Mouse (Mus musculus) neural tube, embryonic 15.5 days (tissue): ENCODE measurements at regions not wholly inside any gene's neighbourhood (a gene's known extent, or its start where the extent isn't known, plus 50 kb on each side); places are given as distances from the start of the nearest gene placed in this dataset.

Experiments
- ATAC-seq: fragments of 200-750 bp; cut with Nextera tagmentation; 2 replicates; pipeline ENCODE4 v1.8.0; 2017; ENCODE audit warnings: mild to moderate bottlenecking, moderate TSS enrichment, moderate library complexity; ENCODE audit not compliant: low FRiP score
- H3K27ac ChIP-seq: fragments of 300-500 bp; sonication (generic); replicated peaks from 2 replicates; pipeline ENCODE4 v1.5.1; 2015; ENCODE audit warnings: mild to moderate bottlenecking, inconsistent platforms
- H3K27me3 ChIP-seq: fragments of 300-500 bp; sonication (generic); replicated peaks from 2 replicates; pipeline ENCODE4 v1.6.1; 2015; ENCODE audit warnings: inconsistent platforms
- H3K36me3 ChIP-seq: fragments of 300-500 bp; sonication (generic); 2 replicates; pipeline ENCODE4 v1.6.1; 2015; ENCODE audit warnings: inconsistent platforms
- H3K4me1 ChIP-seq: fragments of 300-500 bp; sonication (generic); 2 replicates; pipeline ENCODE4 v1.6.1; 2015; ENCODE audit warnings: inconsistent platforms
- H3K4me2 ChIP-seq: fragments of 300-500 bp; sonication (generic); 2 replicates; pipeline ENCODE4 v1.6.1; 2015; ENCODE audit warnings: inconsistent platforms, mild to moderate bottlenecking, moderate library complexity
- H3K4me3 ChIP-seq: fragments of 300-500 bp; sonication (generic); replicated peaks from 2 replicates; pipeline ENCODE4 v1.5.1; 2015; ENCODE audit warnings: mild to moderate bottlenecking, inconsistent platforms
- H3K9ac ChIP-seq: fragments of 300-500 bp; sonication (generic); replicated peaks from 2 replicates; pipeline ENCODE4 v1.6.1; 2015; ENCODE audit warnings: mild to moderate bottlenecking, inconsistent platforms
- H3K9me3 ChIP-seq: fragments of 300-500 bp; sonication (generic); replicated peaks from 2 replicates; pipeline ENCODE4 v1.6.1; 2016; ENCODE audit warnings: inconsistent platforms
- WGBS: fragments of 180-500 bp; shearing (Covaris S2); methylation state at CpG from one replicate; pipeline ENCODE4 v1.1.7; 2015; ENCODE audit warnings: mixed read lengths; 5-methylcytosine and 5-hydroxymethylcytosine counted together

DNA sequence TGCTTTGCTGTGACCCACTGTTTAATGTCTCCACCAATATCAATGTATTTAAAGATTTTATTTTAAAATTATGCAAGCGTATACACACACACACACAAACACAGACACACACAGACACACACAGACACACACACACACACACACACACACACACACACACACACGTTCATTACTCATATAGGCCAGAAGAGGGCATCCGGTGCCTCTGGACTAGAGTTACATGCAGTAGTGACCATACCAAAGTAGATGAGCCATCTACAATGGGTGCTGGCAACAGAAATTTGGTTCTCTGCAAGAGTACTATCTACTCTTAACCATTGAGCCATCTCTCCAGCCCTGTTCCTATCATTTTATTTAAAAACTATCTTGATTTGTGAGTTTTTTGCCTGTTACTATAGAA is 130.2 kb upstream of the Fstl4 start:
- Histone ChIP-seq H3K9me3 (0 out of 2 replicates have a peak, but pooled peaks cover 3% of the 10 kb centered on the region), H3K4me2 (no peak overlapping the region), H3K36me3 (no peaks in the 10 kb centered on the region), H3K4me1 (peaks cover 26% of the 10 kb centered on the region), H3K4me3 (no peak overlapping the region), H3K9ac (no peak overlapping the region), H3K27ac (no peak overlapping the region), H3K27me3 (peaks cover 3% of the 10 kb centered on the region; the same call in 1 of the 2 replicates)
- no peak for ATAC-seq
- WGBS: 68% methylated on average over 3 of the region's 3 CpGs

- no peak overlapping the region for H3K27ac ChIP-seq
Observed at GRCm38 (mm10) chr11:52635716-52636389, 128.6 kb upstream of the Fstl4 start.

GRCm38 (mm10) chr11:52638939-52639338 is 125.5 kb upstream of the Fstl4 start:
- ATAC-seq: no peak
- no peak overlapping the region for H3K9ac ChIP-seq
- H3K27me3 ChIP-seq: peaks cover 12% of the 10 kb centered on the region
- H3K4me3 ChIP-seq: no peak overlapping the region
- H3K27ac ChIP-seq: no peak overlapping the region
- 100% methylated on average over 1 of the region's 1 CpGs for WGBS
- no peak overlapping the region for H3K4me2 ChIP-seq
- H3K4me1 ChIP-seq: peaks cover 30% of the 10 kb centered on the region
- H3K9me3 ChIP-seq: no peaks in the 10 kb centered on the region
- H3K36me3 ChIP-seq: no peaks in the 10 kb centered on the region

More at GRCm38 (mm10) chr11:52635716-52636389, 128.6 kb upstream of the Fstl4 start:
- peak; percentile 47; the same call in 1 of the 2 replicates for ATAC-seq
- Histone ChIP-seq H3K4me1 (peaks cover 26% of the 10 kb centered on the region), H3K9me3 (no peaks in the 10 kb centered on the region), H3K9ac (no peak overlapping the region), H3K27me3 (peaks cover 8% of the 10 kb centered on the region; the same call in 1 of the 2 replicates), H3K4me2 (no peak overlapping the region), H3K4me3 (no peak overlapping the region), H3K36me3 (no peaks in the 10 kb centered on the region)
- 41% methylated on average over 13 of the region's 13 CpGs for WGBS

- Histone ChIP-seq H3K9ac (no peak overlapping the region), H3K4me3 (no peak overlapping the region), H3K27me3 (peaks cover 12% of the 10 kb centered on the region), H3K36me3 (no peaks in the 10 kb centered on the region), H3K9me3 (no peaks in the 10 kb centered on the region), H3K27ac (no peak overlapping the region), H3K4me1 (peaks cover 22% of the 10 kb centered on the region), H3K4me2 (no peak overlapping the region)
- WGBS: 13% methylated on average over 14 of the region's 14 CpGs
- ATAC-seq: no peak
Observed at GRCm38 (mm10) chr11:52641725-52642338, 122.6 kb upstream of the Fstl4 start.

GRCm38 (mm10) chr11:52644081-52644768 is 120.2 kb upstream of the Fstl4 start:
- Histone ChIP-seq H3K4me3 (no peak overlapping the region), H3K9ac (no peak overlapping the region), H3K27me3 (peaks cover 14% of the 10 kb centered on the region), H3K27ac (no peak overlapping the region), H3K36me3 (no peaks in the 10 kb centered on the region), H3K4me1 (peaks cover 23% of the 10 kb centered on the region), H3K9me3 (no peaks in the 10 kb centered on the region), H3K4me2 (no peak overlapping the region)
- 27% methylated on average over 6 of the region's 6 CpGs for WGBS
- ATAC-seq: no peak

DNA sequence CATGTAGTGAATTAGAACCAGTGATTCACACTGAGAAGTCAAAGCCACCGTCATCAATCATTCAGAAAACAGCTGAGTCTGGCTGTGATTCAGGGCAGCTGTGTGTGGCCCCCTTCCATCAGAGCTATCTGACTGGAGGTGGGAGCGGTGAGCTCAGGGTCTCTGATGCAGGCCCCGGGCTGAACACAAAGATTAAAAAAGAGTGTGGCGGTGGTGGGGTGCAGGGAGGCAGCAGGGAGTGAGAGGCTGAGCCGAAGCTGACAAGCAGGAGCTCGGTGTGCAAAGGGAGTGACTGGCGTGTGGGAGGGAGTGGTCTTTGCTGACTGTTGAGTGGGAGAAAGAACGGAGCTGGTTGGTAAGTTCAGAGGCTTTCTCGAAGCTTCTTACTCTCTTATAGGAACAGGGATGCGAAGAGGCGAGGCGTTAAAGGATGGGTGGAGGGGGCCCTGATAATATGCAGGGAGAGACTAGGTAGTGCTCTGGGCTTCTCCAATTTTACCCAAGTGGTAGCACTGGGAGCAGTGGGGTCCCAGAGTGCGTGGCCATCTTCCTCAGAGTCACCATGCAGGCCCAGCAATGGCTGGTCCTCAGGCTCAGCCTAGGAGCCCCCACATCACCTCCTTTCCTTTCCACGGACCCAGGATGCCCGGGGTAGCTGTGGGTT is 116.1 kb upstream of the Fstl4 start:
- 43% methylated on average over 15 of the region's 15 CpGs for WGBS
- no peak overlapping the region for H3K4me3 ChIP-seq

GRCm38 (mm10) chr11:52648849-52649400 is 115.5 kb upstream of the Fstl4 start:
- ATAC-seq: no peak

More for the DNA sequence above, 116.1 kb upstream of the Fstl4 start:
- Histone ChIP-seq H3K4me2 (no peak overlapping the region), H3K36me3 (no peaks in the 10 kb centered on the region), H3K4me1 (peaks cover 17% of the 10 kb centered on the region), H3K27me3 (peaks cover 8% of the 10 kb centered on the region), H3K9ac (no peak overlapping the region), H3K27ac (no peak overlapping the region), H3K9me3 (no peaks in the 10 kb centered on the region)
- ATAC-seq: no peak

GRCm38 (mm10) chr11:52654640-52655039 is 109.8 kb upstream of the Fstl4 start:
- H3K9me3 ChIP-seq: no peaks in the 10 kb centered on the region
- WGBS: 78% methylated on average over 7 of the region's 7 CpGs
- no peaks in the 10 kb centered on the region for H3K36me3 ChIP-seq
- H3K4me2 ChIP-seq: no peak overlapping the region
- no peaks in the 10 kb centered on the region for H3K4me1 ChIP-seq
- H3K27me3 ChIP-seq: no peaks in the 10 kb centered on the region
- ATAC-seq: no peak
- no peak overlapping the region for H3K27ac ChIP-seq
- no peak overlapping the region for H3K4me3 ChIP-seq
- no peak overlapping the region for H3K9ac ChIP-seq

More at GRCm38 (mm10) chr11:52648849-52649400, 115.5 kb upstream of the Fstl4 start:
- Histone ChIP-seq H3K27ac (no peak overlapping the region), H3K36me3 (no peaks in the 10 kb centered on the region), H3K4me1 (peaks cover 16% of the 10 kb centered on the region), H3K4me3 (no peak overlapping the region), H3K9ac (no peak overlapping the region), H3K27me3 (0 out of 2 replicates have a peak, but pooled peaks cover 2% of the 10 kb centered on the region), H3K4me2 (no peak overlapping the region), H3K9me3 (no peaks in the 10 kb centered on the region)
- WGBS: 74% methylated on average over 8 of the region's 8 CpGs

GRCm38 (mm10) chr11:52655720-52656474 is 108.5 kb upstream of the Fstl4 start:
- no peaks in the 10 kb centered on the region for H3K9me3 ChIP-seq
- no peak overlapping the region for H3K9ac ChIP-seq
- no peaks in the 10 kb centered on the region for H3K27me3 ChIP-seq
- no peak overlapping the region for H3K4me3 ChIP-seq
- no peaks in the 10 kb centered on the region; the same call in 1 of the 2 replicates for H3K4me1 ChIP-seq
- no peaks in the 10 kb centered on the region for H3K36me3 ChIP-seq
- ATAC-seq: no peak
- H3K4me2 ChIP-seq: no peak overlapping the region
- WGBS: 76% methylated on average over 2 of the region's 2 CpGs
- no peak overlapping the region for H3K27ac ChIP-seq

GRCm38 (mm10) chr11:52661234-52661633 is 103.2 kb upstream of the Fstl4 start:
- H3K9ac ChIP-seq: no peak overlapping the region
- H3K4me2 ChIP-seq: no peak overlapping the region
- peaks cover 13% of the 10 kb centered on the region for H3K4me1 ChIP-seq
- H3K9me3 ChIP-seq: no peaks in the 10 kb centered on the region
- no peak overlapping the region for H3K4me3 ChIP-seq
- H3K27me3 ChIP-seq: no peaks in the 10 kb centered on the region
- H3K36me3 ChIP-seq: no peaks in the 10 kb centered on the region
- ATAC-seq: no peak
- WGBS: 31% methylated on average over 12 of the region's 12 CpGs
- peak overlapping the region; percentile 18; the same call in 1 of the 2 replicates for H3K27ac ChIP-seq
